Mouse (Mus musculus): ENCODE measurements at regions not wholly inside any gene's neighbourhood (a gene's known extent, or its start where the extent isn't known, plus 50 kb on each side); places are given as distances from the start of the nearest gene placed in this dataset.

GRCm38 (mm10) chr13:19474041-19474440, 78.4 kb upstream of the Stard3nl start:
- TF ChIP-seq CTCF (IDR thresholded peaks at IDR 0.05; ENCODE audit: low read depth) (no peak), EP300 (optimal IDR thresholded peaks at IDR 0.05) (no peak)

All from stomach, postnatal 0 days (tissue).